Mouse (Mus musculus): Measurements from ENCODE around the gene Wwox. TPM values are rescaled to one million over a fixed set of nuclear protein-coding genes. Genes with fewer than 3 reads are reported as not detected.

The Wwox gene
- total and polyA plus RNA-seq, 3 experiments: 7.8 to 11.5 (median 9.1) TPM

DNA sequence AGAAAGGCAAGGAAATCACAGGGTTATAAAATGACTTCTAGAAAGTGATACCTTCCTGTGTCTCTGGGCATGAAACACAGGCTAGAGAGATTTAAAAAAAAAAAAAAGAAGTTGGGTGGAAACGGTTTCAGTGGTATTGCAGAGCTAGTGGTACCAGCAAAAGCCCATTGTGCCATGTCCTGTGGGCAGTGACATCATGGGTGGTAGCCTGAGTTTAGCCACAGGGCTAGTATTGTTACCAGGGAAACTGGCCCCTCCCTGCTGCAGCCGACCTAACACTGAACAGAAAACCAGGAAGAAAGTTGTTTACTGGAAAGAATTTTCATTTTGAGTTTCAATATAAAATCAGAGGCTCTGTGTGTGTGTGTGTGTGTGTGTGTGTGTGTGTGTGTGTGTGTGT, 836.8 kb downstream of the Wwox start:
- no peak overlapping the region for H3K27ac ChIP-seq (ENCODE audit: insufficient read depth, low read depth)
- H3K36me3 ChIP-seq (replicated peaks in 1 of 2; ENCODE audit: control insufficient read depth in 1 of 2, insufficient read depth in 1 of 2, low read length in 1 of 2): no peaks in the 10 kb centered on the region
- TF ChIP-seq ZMIZ1 (IDR thresholded peaks at IDR 0.05; ENCODE audit: low read depth, low read length): no peak
- no peak for TF ChIP-seq PAX5 (IDR thresholded peaks at IDR 0.05; ENCODE audit: low read length)
- TF ChIP-seq CHD2 (IDR thresholded peaks at IDR 0.05; ENCODE audit: low read length): no peak
- TF ChIP-seq IRF4 (IDR thresholded peaks at IDR 0.05; ENCODE audit: low read depth, low read length): no peak
- TF ChIP-seq SMC3 (IDR thresholded peaks at IDR 0.05; ENCODE audit: low read depth, low read length): no peak
- TF ChIP-seq MYC (IDR thresholded peaks at IDR 0.05; ENCODE audit: low read depth, low read length): no peak
- TF ChIP-seq ETS1 (conservative IDR thresholded peaks at IDR 0.05; ENCODE audit: low read depth, low read length): no peak
- no peak for TF ChIP-seq EP300 (IDR thresholded peaks at IDR 0.05; ENCODE audit: low read length)
- TF ChIP-seq NRF1 (IDR thresholded peaks at IDR 0.05; ENCODE audit: low read depth, low read length): no peak
- no peak for TF ChIP-seq ELF1 (IDR thresholded peaks at IDR 0.05; ENCODE audit: low read depth, low read length)
- TF ChIP-seq POLR2A (IDR thresholded peaks at IDR 0.05; ENCODE audit: low read depth, low read length): no peak
- TF ChIP-seq RAD21 (IDR thresholded peaks at IDR 0.05; ENCODE audit: low read depth, low read length): no peak
- no peak for TF ChIP-seq TCF12 (IDR thresholded peaks at IDR 0.05; ENCODE audit: low read depth, low read length)
- no peak for TF ChIP-seq MAFK (IDR thresholded peaks at IDR 0.05; ENCODE audit: insufficient replicate concordance, low read length)
- TF ChIP-seq E2F4 (IDR thresholded peaks at IDR 0.05; ENCODE audit: insufficient replicate concordance, low read depth, low read length): no peak
- TF ChIP-seq MXI1 (IDR thresholded peaks at IDR 0.05; ENCODE audit: low read depth, low read length): no peak
- TF ChIP-seq RCOR1 (conservative IDR thresholded peaks at IDR 0.05; ENCODE audit: low read depth, low read length): no peak
- no peaks in the 10 kb centered on the region for H3K79me2 ChIP-seq (replicated peaks; ENCODE audit: control insufficient read depth, extremely low read depth, insufficient read depth, poor library complexity, severe bottlenecking)
- H3K4me1 ChIP-seq (ENCODE audit: control insufficient read depth in 1 of 2, insufficient read depth in 2 of 2): no peaks in the 10 kb centered on the region
- H3K4me3 ChIP-seq (replicated peaks in 1 of 3; ENCODE audit: low read depth in 2 of 3, low read length in 2 of 3, poor library complexity in 1 of 3): no peak overlapping the region
- peaks cover 2% of the 10 kb centered on the region for H3K9me3 ChIP-seq (replicated peaks; ENCODE audit: low read length)
- no peak for DNase-seq (ENCODE audit: extremely low read depth)
- peaks cover 28% of the 10 kb centered on the region for H3K27me3 ChIP-seq (replicated peaks)
- no peak overlapping the region for H3K9ac ChIP-seq (ENCODE audit: insufficient read depth, low read depth)
- dilution Hi-C loops (cut with MboI; ENCODE audit: extremely low pct_ligation_motif_present, extremely low pct_unique_long_range_greater_than_20kb, low sequenced_read_pairs): no loop called here
- no peak overlapping the region for H3K4me2 ChIP-seq (ENCODE audit: insufficient read depth, low read depth, poor library complexity, severe bottlenecking)
- in situ Hi-C loops (cut with MboI; ENCODE audit: low pct_ligation_motif_present, low pct_unique_long_range_greater_than_20kb, low sequenced_read_pairs): no loop called here

DNA sequence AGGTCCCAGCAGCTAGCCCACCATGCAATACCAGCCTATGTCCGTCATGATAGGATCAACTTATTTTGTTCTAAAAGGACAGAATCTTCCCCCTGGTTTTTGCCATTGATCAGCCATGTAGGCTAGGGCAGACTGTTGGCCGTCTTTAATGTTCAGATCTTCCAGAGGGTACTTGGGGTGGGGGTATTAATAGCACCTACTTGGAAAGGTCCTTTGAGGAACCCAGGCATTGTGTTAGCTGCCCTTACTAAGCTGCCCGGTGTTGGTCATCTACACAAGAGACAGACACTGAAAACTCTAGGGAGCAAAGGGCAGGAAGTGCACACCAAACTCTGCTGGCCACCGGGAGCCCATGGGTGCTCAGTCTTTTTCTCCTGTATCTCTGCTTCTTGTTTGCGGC, 838.8 kb downstream of the Wwox start:
- Histone ChIP-seq H3K79me2 (replicated peaks; ENCODE audit: control insufficient read depth, extremely low read depth, insufficient read depth, poor library complexity, severe bottlenecking) (no peaks in the 10 kb centered on the region), H3K36me3 (replicated peaks in 1 of 2; ENCODE audit: control insufficient read depth in 1 of 2, insufficient read depth in 1 of 2, low read length in 1 of 2) (no peaks in the 10 kb centered on the region), H3K4me1 (ENCODE audit: control insufficient read depth in 1 of 2, insufficient read depth in 2 of 2) (no peaks in the 10 kb centered on the region), H3K9me3 (replicated peaks; ENCODE audit: low read length) (peaks cover 6% of the 10 kb centered on the region), H3K4me3 (replicated peaks in 1 of 3; ENCODE audit: low read depth in 2 of 3, low read length in 2 of 3, poor library complexity in 1 of 3) (no peak overlapping the region), H3K27me3 (replicated peaks) (peaks cover 12% of the 10 kb centered on the region), H3K27ac (ENCODE audit: insufficient read depth, low read depth) (no peak overlapping the region), H3K9ac (ENCODE audit: insufficient read depth, low read depth) (no peak overlapping the region), H3K4me2 (ENCODE audit: insufficient read depth, low read depth, poor library complexity, severe bottlenecking) (no peak overlapping the region)
- in situ Hi-C loops (cut with MboI; ENCODE audit: low pct_ligation_motif_present, low pct_unique_long_range_greater_than_20kb, low sequenced_read_pairs) (no loop called here), dilution Hi-C loops (cut with MboI; ENCODE audit: extremely low pct_ligation_motif_present, extremely low pct_unique_long_range_greater_than_20kb, low sequenced_read_pairs) (no loop called here)
- DNase-seq (ENCODE audit: extremely low read depth): no peak
- TF ChIP-seq NELFE (IDR thresholded peaks at IDR 0.05; ENCODE audit: low read depth, low read length) (no peak), POLR2A (IDR thresholded peaks at IDR 0.05; ENCODE audit: low read depth, low read length) (no peak), POLR2AphosphoS2 (IDR thresholded peaks at IDR 0.05; ENCODE audit: low read depth, low read length) (no peak), MXI1 (IDR thresholded peaks at IDR 0.05; ENCODE audit: low read depth, low read length) (no peak), USF2 (conservative IDR thresholded peaks at IDR 0.05; ENCODE audit: low read depth, low read length) (no peak), KAT2A (IDR thresholded peaks at IDR 0.05; ENCODE audit: insufficient replicate concordance, low read length) (no peak), UBTF (IDR thresholded peaks at IDR 0.05; ENCODE audit: low read depth, low read length) (no peak), JUND (conservative IDR thresholded peaks at IDR 0.05; ENCODE audit: low read depth, low read length) (no peak), ETS1 (conservative IDR thresholded peaks at IDR 0.05; ENCODE audit: low read depth, low read length) (no peak), CTCF (conservative IDR thresholded peaks at IDR 0.05 in 1 of 2, IDR thresholded peaks at IDR 0.05 in 1 of 2; ENCODE audit: low read depth in 2 of 2, low read length in 2 of 2) (no peak), MAZ (IDR thresholded peaks at IDR 0.05; ENCODE audit: low read depth, low read length) (no peak), GABPA (IDR thresholded peaks at IDR 0.05; ENCODE audit: insufficient replicate concordance, low read depth, low read length) (no peak), MYC (IDR thresholded peaks at IDR 0.05; ENCODE audit: low read depth, low read length) (no peak), USF1 (IDR thresholded peaks at IDR 0.05; ENCODE audit: low read depth, low read length) (no peak), E2F4 (IDR thresholded peaks at IDR 0.05; ENCODE audit: insufficient replicate concordance, low read depth, low read length) (no peak), SIN3A (IDR thresholded peaks at IDR 0.05; ENCODE audit: low read length) (no peak), MAFK (IDR thresholded peaks at IDR 0.05; ENCODE audit: insufficient replicate concordance, low read length) (no peak), MEF2A (IDR thresholded peaks at IDR 0.05; ENCODE audit: borderline replicate concordance, low read depth, low read length) (no peak), SMC3 (IDR thresholded peaks at IDR 0.05; ENCODE audit: low read depth, low read length) (no peak)
